Mouse (Mus musculus) ovary, postnatal 10 days (tissue): ENCODE data around the gene Gm18596.
"Not testable (repeated sequence)": the region's sequence is repeated elsewhere in the genome, so short reads cannot be mapped to it uniquely, and the experiment has no call there.

Experiments used
- DNase-seq: peaks from one replicate; pipeline ENCODE4 v3.0.0; 2022; ENCODE audit warnings: low spot score

The Gm18596 gene

DNA sequence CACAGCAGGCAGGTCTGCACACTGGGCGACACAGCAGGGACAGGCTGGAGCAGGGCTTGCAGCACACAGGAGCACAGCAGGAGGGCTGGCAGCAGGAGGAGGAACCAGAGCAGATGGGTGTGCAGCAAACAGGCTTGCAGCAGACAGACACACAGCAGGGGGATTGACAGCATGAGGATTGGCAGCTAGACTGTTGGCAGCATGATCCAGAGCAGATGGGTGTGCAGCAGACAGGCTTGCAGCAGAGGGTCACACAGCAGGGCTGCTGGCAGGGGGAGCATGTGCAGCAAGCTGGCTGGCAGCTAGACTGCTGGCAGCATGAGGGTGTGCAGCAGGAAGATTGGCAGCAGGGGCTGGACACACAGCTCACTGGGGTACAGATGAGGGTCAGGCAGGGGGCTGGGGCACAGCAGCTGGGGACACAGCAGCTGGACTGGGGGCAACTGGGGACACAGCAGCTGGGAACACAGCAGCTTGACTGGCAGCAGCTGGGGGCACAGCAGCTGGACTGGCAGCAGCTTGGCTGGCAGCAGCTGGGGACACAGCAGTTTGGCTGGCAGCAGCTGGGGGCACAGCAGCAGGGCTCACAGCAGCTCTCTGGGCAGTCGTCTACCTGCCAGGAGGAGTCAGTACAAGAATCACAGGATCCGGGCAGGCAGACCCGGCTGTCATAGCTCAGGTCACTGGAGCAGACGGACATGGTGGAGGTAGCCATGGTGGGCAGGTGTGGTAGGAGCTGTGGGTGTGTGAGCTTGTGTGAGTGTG lies at the start of gene Gm18596:
Gene Gm18596, minus strand, starts transcription at position 715 of the 765 bp plus-strand sequence.
- DNase-seq = not testable (repeated sequence)

- DNase-seq = no peak
These were observed 46.2 kb upstream of the Gm18596 start for GRCm38 (mm10) chr10:77788621-77789020.

DNA sequence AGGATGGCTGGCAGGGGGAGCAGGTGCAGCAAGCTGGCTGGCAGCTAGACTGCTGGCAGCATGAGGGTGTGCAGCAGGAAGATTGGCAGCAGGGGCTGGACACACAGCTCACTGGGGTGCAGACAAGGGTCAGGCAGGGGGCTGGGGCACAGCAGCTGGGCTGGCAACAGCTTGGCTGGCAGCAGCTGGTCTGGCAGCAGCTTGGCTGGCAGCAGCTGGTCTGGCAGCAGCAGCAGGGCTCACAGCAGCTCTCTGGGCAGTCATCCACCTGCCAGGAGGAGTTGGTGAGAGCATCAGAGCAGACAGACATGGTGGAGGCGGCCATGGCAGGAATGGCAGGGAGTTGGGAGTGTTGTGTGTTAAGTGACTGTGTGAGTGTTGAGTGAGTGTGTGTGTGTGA lies 45.4 kb upstream of the Gm18596 start, which contains the start of gene Gm7137:
Gene Gm7137, minus strand, starts transcription at position 325 of the 400 bp plus-strand sequence.
- DNase-seq = not testable (repeated sequence)

DNA sequence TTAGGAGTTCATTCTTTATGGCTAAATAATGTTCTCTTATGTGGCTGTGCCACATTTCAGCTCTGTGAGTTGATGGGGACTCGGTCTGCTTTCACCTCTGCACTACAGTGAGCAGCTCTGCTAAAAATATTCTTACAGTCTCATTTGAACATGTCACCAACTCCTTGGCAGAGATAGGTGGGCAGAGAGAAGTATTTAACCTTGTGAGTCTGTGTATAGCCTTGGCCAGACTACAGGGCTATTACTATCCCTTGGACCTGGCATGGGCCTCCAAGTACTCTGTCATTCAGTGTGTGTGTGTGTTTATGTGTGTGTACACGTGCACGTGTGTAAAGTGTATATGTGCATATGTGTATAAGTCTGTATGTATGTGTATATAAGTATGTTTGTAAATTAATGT lies 41.0 kb upstream of the Gm18596 start:
- DNase-seq = not testable (repeated sequence)

DNA sequence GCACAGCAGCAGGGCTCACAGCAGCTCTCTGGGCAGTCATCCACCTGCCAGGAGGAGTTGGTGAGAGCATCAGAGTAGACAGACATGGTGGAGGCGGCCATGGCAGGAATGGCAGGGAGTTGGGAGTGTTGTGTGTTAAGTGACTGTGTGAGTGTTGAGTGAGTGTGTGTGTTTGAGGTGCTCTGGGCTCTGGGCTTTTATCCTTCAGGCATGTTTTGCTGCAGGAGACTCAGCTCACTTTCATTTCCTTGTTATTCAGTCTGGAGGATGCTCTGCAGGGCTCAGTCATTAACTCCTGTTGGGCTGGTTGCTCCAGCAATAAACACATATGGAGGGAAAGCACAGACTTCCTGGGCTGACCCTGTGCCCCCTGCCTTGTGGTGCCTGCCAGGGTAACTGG lies 40.0 kb upstream of the Gm18596 start, which contains the start of gene Gm3250:
Gene Gm3250, minus strand, starts transcription at position 101 of the 400 bp plus-strand sequence.
- not testable (repeated sequence) for DNase-seq

- not testable (repeated sequence) for DNase-seq
These were observed 34.4 kb upstream of the Gm18596 start, which contains the start of gene Gm7138 for GRCm38 (mm10) chr10:77776844-77777243. Gene Gm7138, minus strand, starts transcription at chr10:77776944.

GRCm38 (mm10) chr10:77772142-77772541 lies 29.7 kb upstream of the Gm18596 start:
- DNase-seq = not testable (repeated sequence)

DNA sequence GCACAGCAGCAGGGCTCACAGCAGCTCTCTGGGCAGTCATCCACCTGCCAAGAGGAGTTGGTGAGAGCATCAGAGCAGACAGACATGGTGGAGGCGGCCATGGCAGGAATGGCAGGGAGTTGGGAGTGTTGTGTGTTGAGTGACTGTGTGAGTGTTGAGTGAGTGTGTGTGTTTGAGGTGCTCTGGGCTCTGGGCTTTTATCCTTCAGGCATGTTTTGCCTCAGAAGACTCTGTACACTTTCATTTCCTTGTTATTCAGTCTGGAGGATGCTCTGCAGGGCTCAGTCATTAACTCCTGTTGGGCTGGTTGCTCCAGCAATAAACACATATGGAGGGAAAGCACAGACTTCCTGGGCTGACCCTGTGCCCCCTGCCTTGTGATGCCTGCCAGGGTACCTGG lies 28.8 kb upstream of the Gm18596 start, which contains the start of gene Gm3238:
Gene Gm3238, minus strand, starts transcription at position 101 of the 400 bp plus-strand sequence.
- DNase-seq = not testable (repeated sequence)

DNA sequence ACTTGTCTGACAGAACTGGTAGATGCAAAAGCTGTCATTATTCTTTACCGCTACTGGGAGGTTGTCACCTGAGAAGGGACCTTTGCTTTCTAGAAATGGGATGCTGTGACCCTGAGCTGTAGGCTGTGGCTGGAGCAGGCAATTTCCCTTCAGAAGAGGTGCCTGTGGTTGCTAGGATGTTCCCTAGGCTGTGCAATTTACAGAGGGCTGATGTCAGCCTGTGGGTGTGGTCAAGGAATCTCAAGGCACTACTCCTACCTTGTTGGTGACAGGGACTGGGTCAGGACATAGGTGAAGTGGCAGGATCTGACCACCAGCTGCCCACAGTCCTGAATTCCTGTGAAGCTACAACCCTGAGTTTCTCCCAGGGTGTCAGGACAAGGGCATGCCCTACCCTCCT lies 27.3 kb upstream of the Gm18596 start:
- DNase-seq = no peak

DNA sequence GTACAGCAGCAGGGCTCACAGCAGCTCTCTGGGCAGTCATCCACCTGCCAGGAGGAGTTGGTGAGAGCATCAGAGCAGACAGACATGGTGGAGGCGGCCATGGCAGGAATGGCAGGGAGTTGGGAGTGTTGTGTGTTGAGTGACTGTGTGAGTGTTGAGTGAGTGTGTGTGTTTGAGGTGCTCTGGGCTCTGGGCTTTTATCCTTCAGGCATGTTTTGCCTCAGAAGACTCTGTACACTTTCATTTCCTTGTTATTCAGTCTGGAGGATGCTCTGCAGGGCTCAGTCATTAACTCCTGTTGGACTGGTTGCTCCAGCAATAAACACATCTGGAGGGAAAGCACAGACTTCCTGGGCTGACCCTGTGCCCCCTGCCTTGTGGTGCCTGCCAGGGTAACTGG lies 17.1 kb upstream of the Gm18596 start, which contains the start of gene Gm3233:
Gene Gm3233, minus strand, starts transcription at position 101 of the 400 bp plus-strand sequence.
- DNase-seq = not testable (repeated sequence)

- DNase-seq = no peak
These were observed 11.0 kb upstream of the Gm18596 start for GRCm38 (mm10) chr10:77753448-77753847.

- DNase-seq = not testable (repeated sequence)
These were observed 9.9 kb upstream of the Gm18596 start for GRCm38 (mm10) chr10:77752312-77752711.

DNA sequence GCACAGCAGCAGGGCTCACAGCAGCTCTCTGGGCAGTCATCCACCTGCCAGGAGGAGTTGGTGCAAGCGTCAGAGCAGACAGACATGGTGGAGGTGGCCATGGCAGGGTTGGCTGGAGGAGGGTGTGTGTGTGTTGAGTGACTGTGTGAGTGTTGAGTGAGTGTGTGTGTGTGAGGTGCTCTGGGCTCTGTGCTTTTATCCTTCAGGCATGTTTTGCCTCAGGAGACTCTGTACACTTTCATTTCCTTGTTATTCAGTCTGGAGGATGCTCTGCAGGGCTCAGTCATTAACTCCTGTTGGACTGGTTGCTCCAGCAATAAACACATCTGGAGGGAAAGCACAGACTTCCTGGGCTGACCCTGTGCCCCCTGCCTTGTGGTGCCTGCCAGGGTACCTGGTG lies 8.8 kb upstream of the Gm18596 start, which contains the start of gene Gm9736:
Gene Gm9736, minus strand, starts transcription at position 101 of the 400 bp plus-strand sequence.
- not testable (repeated sequence) for DNase-seq

DNA sequence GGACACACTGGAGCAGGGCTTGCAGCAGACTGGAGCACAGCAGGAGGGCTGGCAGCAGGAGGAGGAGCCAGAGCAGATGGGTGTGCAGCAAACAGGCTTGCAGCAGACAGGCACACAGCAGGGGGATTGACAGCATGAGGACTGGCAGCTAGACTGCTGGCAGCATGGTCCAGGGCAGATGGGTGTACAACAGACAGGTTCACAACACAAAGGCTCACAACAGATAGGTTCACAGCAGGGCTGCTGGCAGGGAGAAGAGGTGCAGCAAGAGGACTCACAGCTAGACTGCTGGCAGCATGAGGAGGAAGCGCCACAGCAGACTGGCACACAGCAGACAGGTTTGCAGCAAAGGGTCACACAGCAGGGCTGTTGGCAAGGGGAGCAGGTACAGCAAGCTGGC lies 8.2 kb upstream of the Gm18596 start:
- not testable (repeated sequence) for DNase-seq

- no peak for DNase-seq
These were observed 3.5 kb downstream of the Gm18596 start for GRCm38 (mm10) chr10:77738929-77739328.

DNA sequence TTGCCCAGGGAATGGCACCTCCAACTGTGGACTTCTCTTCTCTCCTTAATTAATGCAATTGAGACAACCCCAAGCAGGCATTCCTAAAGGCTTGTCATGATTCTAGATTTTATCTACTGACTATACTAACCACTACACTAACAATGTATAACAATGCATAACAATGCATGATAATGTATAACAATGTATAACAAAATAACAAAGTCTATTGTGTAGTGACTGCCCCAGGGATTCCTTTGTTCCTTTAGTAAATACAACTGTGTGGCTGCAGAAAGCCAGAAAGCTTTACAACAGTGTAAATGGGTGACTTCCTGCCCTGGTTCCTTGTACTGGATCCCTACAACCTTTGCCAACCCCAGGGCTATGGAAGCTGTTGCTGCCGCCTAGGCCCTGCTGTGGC lies 6.5 kb downstream of the Gm18596 start:
- DNase-seq = no peak

DNA sequence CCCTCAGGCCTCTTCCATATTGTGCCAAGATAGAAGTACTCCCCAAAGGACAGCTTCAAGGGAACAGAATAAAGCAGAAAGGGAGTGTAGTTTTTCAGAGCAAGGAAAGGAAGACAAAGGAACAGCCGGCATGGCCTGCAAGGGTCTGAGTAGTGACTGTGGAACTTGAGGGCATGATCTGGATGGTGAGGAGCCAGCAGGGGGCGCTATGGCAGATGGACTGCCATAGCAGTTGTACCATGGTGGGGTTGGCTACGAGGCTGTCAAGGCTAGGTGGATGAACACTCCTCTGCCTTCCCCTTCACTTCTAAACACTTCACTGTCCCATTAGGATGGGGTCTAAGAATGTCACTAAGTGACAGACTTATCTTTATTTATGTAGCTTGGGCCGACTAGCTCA lies 13.2 kb downstream of the Gm18596 start:
- no peak for DNase-seq

GRCm38 (mm10) chr10:77728280-77728679 lies 14.2 kb downstream of the Gm18596 start:
- no peak for DNase-seq

GRCm38 (mm10) chr10:77726186-77726585 lies 16.3 kb downstream of the Gm18596 start, which contains the start of gene Gm10100:
Gene Gm10100, plus strand, starts transcription at chr10:77726486.
- no peak for DNase-seq

- no peak for DNase-seq
These were observed 17.6 kb downstream of the Gm18596 start for GRCm38 (mm10) chr10:77724855-77725254.

DNA sequence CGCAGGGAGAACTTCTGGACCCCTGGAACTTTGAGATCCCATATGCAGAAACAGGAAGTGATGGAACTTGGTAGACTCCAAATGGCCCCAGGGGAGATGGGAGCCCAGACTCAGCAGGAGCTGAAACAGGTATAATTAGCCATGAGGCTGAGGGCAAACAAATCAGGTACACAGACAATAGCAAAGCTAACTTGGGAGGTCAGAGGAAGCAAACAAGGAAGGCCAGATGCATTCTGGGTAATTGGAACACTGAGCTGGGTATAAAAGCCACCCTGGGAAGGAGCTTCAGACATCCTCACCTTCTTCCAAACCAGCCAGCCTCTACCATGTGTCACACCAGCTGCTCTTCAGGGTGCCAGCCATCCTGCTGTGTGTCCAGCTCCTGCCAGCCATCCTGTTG lies 22.1 kb downstream of the Gm18596 start, which contains the start of gene Krtap12-1:
Gene Krtap12-1, plus strand, starts transcription at position 301 of the 400 bp plus-strand sequence.
- not testable (repeated sequence) for DNase-seq

- DNase-seq = no peak
These were observed 26.9 kb downstream of the Gm18596 start, which contains the start of gene Gm10142 for GRCm38 (mm10) chr10:77715507-77715906. Gene Gm10142, plus strand, starts transcription at chr10:77715807.

DNA sequence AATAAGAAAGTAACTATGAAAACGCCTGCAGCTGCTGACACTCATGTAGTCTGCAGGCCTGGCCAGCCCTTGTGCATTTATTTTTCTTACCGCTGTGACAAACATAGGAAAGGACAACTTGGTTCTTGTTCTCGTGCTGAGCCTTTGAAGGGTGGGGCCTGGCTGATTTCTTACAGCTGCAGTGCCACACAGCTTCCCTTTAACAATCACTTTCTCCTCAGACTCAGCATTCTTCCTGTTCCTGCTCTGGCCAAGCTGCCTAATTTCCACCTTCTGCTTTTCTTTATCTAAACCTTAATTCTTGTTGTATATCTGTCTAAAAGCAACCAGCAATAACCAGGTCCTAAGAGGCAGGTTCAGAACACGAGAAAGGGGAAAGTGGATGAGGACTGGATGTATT lies 28.7 kb downstream of the Gm18596 start:
- DNase-seq = no peak
